Mouse (Mus musculus) thymus, adult 2 months (tissue): ENCODE data around the gene Zap70.

Source experiments
- CTCF ChIP-seq: fragments of 200-500 bp; IDR thresholded peaks from 2 replicates; pipeline ENCODE4 v1.5.1; 2012; ENCODE audit warnings: mild to moderate bottlenecking, control low read depth, low read length, moderate library complexity, borderline replicate concordance; ENCODE audit not compliant: control insufficient read depth, poor library complexity, insufficient read depth; ENCODE audit errors: extremely low read depth
- POLR2A ChIP-seq: fragments of 200-500 bp; IDR thresholded peaks from 2 replicates; pipeline ENCODE4 v1.6.1; 2012; ENCODE audit warnings: mild to moderate bottlenecking, low read length, control low read depth, moderate library complexity; ENCODE audit not compliant: control insufficient read depth, poor library complexity, insufficient read depth; ENCODE audit errors: extremely low read depth

GRCm38 (mm10) chr1:36759076-36759475 lies 2.5 kb upstream of the Zap70 start:
- TF ChIP-seq POLR2A, result no peak
- TF ChIP-seq CTCF, result no peak
